Mouse (Mus musculus) hindlimb bud, embryonic 11.5 days (tissue): ENCODE data around the gene Rb1.

Experiments used
- DNase-seq: peaks from one replicate; pipeline ENCODE4 v3.0.0-alpha.2; 2012; ENCODE audit warnings: low read depth, low spot score; ENCODE audit errors: extremely low spot score

Gene Rb1

DNA sequence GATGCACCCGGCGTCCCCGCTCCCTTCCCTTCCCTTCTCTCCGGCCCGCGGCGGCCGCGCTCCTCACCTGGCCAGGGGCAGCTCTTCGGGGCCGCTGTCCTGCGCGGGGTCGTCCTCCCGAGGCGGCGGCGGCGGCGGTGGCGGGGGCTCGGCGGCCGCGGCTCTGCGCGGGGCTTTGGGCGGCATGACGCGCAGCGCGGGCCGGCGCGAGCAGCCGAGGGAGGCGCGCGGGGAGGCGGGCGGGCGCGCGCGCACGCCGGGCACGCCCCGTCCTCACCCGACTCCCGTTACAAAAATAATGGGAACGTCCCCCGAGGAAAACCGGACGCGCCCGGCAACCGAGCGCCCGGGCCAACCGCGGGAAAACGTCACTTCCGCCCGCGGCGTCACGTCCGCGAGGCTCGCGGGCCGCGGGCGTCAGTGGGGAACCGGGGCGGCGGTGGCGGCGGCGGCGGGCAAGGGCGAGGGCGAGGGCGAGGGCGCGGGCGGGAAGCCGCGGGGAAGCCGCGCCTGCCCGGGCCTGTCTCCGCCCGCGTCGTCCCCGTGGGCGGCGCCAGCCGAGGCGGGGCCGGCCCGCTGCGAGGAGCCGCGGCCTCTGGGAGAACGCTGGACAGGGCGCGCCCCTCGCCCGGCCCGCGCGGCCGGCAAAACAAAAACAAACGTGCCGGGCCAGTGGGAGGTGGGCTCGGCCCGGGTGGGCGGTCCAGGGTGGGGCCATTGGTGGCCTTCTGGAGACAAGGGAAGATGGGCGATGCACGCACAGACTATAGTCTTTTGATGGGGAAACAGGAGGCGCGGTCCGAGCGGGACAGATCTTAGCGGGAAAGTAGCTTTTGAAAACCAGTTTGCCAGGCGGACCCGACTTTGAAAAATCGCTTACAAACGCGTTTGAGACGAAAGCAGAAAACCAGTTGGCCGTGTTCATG, at the start of gene Rb1:
Gene Rb1, minus strand, starts transcription at position 367 of the 926 bp plus-strand sequence.
- no peak for DNase-seq

- no peak for DNase-seq
These were observed 48.8 kb upstream of the Rb1 start for GRCm38 (mm10) chr14:73374315-73374890.

GRCm38 (mm10) chr14:73373606-73374005, 48.0 kb upstream of the Rb1 start:
- DNase-seq = no peak

- DNase-seq = no peak
These were observed 47.4 kb upstream of the Rb1 start for GRCm38 (mm10) chr14:73372990-73373389.

DNA sequence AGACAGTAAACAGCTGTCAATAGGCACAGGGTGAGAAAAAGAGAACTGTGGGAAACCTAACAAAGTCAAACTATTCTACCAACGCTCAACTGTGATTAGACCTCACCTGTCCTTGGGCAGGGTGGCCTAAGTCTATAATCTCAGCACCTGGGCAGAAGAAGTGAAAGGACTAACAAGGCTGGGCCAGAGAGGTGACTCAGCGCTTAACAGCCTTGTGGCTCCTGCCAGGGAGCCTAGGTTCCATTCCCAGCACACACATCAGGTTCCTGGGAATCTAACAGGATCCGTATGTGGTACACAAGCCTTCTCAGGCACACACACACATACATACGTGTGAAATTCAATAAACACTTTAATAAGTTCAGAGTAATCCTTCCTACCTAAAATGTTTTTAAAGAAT, 46.0 kb upstream of the Rb1 start:
- DNase-seq = no peak

DNA sequence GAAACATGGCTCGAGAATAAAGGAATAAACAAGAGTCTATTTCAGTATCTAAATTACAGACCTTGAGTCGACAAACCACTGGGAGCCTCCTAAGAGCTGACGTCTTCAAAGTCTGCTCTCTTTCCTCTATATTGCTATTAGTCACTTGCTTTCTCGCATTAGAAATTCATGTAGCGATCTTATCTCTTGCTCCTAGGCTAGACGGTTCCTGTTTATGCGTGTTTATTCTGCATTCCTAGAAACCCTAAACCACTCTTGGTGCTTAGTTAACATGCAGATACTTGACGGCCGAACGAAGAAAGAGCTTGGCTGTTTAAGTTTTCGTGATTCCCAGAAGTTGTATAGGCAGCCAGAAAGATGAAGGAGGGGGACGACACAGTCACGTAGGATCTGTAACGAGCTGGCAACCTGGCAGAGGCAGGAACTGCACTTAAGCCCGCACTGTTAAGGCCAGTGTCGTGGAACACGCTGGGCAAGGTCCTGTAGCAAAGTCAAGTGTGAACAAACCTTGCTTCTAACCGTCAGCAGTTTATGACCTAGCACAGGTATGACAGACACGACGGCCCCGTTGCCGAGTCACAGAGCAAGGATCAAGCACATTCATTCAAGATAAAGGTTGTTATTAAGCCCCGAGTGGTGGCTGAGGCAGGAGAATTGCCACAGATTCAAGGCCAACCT, 45.2 kb upstream of the Rb1 start:
- DNase-seq = no peak

- no peak for DNase-seq
These were observed 44.6 kb upstream of the Rb1 start for GRCm38 (mm10) chr14:73370078-73370670.

DNA sequence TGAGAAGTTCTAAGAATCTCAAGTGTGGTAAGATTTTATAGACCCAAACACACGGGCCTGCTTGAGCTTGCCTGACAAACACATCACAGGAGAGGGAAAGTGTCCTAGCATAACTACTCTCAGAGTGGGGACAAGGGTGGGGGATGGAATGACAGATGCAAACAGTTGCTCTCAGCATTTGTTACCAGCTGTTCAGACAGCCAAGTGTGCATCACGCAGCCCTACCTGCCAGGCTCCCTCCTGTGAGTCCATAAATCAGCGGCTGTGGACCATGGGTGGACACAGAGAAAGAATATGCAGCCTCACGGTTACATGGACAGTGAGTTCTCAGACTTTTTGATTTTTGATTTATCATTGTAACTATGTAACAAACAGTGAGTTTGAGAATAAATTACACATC, 44.0 kb upstream of the Rb1 start:
- DNase-seq = no peak

DNA sequence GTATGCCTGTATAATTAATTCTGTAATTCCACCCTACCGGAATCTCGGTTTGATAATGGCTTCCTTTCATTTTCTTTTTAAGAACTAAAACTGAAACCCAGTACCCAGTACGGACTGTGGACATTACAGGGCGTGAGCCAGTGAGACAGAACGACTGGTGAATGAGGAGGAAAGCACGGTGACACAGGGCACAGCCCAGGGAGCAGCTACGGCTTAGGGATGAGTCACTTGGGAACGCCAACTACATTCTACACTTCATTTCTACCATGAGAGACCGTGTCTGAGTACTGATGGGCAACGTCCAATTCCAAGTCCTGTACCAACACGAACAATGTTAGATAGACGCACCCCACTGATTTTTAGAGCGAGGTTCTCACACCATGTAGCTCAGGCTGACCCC, 43.3 kb upstream of the Rb1 start:
- no peak for DNase-seq

GRCm38 (mm10) chr14:73368221-73368620, 42.6 kb upstream of the Rb1 start:
- no peak for DNase-seq

GRCm38 (mm10) chr14:73366278-73366677, 40.7 kb upstream of the Rb1 start:
- DNase-seq = no peak

DNA sequence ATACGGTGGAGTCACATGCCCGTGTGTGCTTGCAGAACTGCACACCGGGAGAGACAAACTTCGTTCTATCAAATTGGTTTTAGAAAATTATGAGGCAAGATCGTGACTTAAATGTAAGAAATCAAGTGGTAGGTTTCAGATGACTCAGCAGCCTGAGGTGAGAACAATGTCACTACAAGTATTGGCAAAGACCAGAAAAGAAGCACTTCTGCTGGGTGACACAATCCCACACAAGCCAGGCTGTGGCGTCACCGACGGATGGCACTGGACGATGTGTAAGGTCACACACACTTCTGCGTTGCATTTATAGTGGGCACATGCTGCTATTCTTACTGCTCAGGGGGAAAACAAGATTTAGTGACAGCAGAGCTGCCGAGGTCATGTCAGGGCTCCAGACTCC, 38.2 kb upstream of the Rb1 start:
- DNase-seq = no peak

DNA sequence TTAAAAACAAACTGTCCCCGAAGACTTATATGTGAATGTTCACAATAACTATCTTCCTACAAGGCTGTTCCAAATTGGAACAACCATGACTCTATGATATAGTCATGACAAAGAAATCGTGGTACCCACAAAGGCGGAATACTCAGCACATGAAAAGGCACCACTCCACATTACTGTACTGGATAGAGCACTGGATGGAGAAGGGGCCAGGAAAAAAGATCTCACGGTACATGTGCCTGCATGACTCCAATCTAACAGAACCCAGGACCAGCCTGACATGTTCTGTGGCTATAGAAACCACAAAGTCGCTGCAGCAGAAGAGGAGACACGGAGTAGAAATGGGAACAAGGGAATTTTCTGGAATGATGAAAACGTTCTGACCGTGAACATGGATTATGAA, 29.1 kb upstream of the Rb1 start:
- DNase-seq = no peak

DNA sequence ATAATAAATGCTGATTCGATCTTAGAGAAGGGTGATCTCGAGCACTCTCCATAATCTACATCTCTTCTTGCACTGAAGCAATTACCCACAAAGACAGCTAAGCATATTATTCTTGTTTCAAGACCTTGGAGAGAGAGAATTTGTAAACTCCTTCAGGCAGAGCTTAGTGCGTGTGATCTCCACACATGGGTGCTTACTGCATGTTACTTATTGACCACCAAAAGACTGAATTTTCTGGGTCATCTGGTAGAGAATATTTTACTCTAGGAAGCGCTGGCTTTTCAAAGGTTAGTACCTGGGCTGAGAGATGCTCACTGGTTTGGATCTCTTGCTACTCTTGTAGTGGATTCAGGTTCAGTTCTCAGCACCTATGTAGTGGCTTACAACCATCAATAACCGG, 25.5 kb upstream of the Rb1 start:
- no peak for DNase-seq

GRCm38 (mm10) chr14:73350029-73350428, 24.4 kb upstream of the Rb1 start:
- DNase-seq = no peak

- DNase-seq = no peak
These were observed 23.5 kb upstream of the Rb1 start for GRCm38 (mm10) chr14:73349061-73349670.

DNA sequence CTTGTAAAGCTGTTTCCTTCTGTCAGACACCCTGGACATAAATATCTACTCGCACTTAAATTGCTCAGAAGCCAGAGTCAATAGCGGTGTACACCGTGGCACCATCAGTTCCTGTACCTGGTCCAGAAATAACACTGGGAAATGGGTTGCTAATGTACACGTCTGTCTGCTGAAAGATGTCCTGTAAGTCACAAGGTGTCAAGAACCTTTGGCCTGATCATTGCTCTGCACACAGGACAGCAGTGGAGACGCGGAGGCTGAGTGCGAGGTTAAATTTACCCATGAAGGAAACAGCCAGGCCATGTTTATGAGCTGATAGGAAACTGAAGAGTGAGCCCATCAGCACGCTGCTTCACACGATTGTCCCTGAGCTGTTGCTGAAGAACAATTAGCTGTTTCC, 21.7 kb upstream of the Rb1 start:
- no peak for DNase-seq

DNA sequence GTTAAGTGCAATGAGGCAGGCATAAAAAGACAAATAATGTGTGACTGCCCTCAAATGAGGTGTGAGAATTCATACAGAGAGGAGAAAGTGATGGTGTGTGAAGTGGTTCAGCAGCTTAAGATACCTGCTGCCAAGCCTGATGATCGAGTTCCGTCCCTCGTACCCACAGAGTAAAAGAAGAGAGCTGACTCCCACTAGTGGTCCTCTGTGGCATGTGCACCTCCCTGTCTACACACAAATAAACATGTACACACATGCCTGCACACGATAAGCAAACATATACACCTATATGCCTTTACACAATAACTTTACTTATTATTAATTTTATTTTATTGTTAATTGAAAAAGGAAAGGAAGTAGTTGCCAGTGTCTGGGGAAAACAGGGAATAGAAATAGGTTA, 20.0 kb upstream of the Rb1 start:
- DNase-seq = no peak

- no peak for DNase-seq
These were observed 14.6 kb upstream of the Rb1 start for GRCm38 (mm10) chr14:73340051-73340755.

DNA sequence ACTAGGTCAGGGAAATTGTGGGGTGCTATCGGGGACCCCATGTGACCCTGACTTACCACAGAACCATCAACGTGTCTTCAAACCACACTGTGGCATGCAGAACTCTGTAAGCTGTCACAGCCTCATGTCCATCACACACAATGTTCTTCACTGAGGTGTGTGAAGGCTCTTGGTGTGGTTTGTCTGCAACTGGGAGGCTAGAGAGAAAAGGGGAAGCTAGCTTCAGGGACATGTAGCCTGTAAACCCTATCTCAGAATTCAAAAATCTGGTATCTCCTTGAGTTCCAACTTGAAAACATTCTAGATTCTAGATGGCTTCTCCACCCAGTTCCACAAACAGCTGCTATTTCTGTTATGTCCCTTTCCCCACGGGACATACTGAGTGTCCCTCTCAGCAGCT, 14.0 kb upstream of the Rb1 start:
- DNase-seq = no peak
